20 mouse cellular contexts compared by ENCODE assay signal in the genomic region with DNA sequence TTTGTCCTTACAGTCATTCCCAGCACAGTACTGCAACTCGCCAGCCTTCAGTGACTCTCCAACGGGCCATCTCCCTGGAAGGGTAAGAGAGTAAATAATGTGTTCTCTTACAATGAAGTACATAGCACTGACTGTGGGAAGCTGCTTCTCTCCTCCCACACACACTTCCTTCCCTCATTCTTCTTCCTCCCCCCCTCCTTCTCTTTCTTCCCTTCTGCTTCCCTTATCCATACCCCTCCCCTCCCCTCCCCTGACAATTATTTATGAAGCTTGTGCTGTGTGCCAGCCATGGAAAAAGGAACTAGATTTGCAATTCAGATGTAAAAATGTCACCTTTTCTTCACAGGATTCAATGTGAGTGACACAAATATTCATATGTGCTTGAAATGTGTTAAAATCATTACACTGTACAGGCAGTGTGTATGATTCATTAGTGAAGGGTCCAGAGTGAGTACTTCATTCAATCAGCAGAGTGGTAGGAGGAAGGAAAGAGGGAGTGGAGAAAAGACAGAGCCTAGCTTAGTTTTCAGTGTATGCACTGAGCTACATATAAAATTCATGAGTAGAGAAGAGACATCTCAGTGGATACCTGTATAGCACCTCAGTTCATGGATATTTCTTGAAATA.
DNase-seq lines count a peak whose midpoint lies in the region; ATAC-seq lines count a peak whose summit lies in the region.
"Had no signal": no experiment of that assay in that cellular context is flagged by ENCODE, and none has a peak within 500 bp of the region (broad histone marks: within the 10 kb centered on the region; RNA-seq: fewer than 3 reads in every experiment).

No protein-coding gene starts in this region.

- no peaks in the 10 kb centered on the region for H3K9me3 ChIP-seq in forebrain, embryonic 11.5 days (ENCODE audit: control insufficient read depth, low read length)
- no peaks in the 10 kb centered on the region for H3K9me3 ChIP-seq in forebrain, embryonic 10.5 days
- H3K9me3 ChIP-seq in midbrain, embryonic 14.5 days (ENCODE audit: control insufficient read depth, low read length), result no peaks in the 10 kb centered on the region
- no peaks in the 10 kb centered on the region for H3K9me3 ChIP-seq in midbrain, embryonic 10.5 days (replicated peaks)
- H3K9me3 ChIP-seq in forebrain, embryonic 16.5 days (ENCODE audit: control insufficient read depth, low read length), result no peaks in the 10 kb centered on the region
- no peaks in the 10 kb centered on the region for H3K9me3 ChIP-seq in neural tube, embryonic 14.5 days (ENCODE audit: control insufficient read depth, low read length)
- H3K9me3 ChIP-seq: embryonic facial prominence, embryonic 15.5 days; limb, embryonic 15.5 days had no signal

- no peak overlapping the region for H3K9ac ChIP-seq in forebrain, embryonic 11.5 days (ENCODE audit: low read length)
- no peak overlapping the region for H3K9ac ChIP-seq in midbrain, embryonic 14.5 days (replicated peaks; ENCODE audit: low read length)
- H3K9ac ChIP-seq in forebrain, embryonic 16.5 days (replicated peaks; ENCODE audit: low read depth, low read length), result no peak overlapping the region
- no peak overlapping the region for H3K9ac ChIP-seq in neural tube, embryonic 14.5 days (replicated peaks; ENCODE audit: low read depth, low read length)
- H3K9ac ChIP-seq: embryonic facial prominence, embryonic 15.5 days; limb, embryonic 15.5 days had no signal

- H3K36me3 ChIP-seq in forebrain, embryonic 11.5 days (ENCODE audit: control insufficient read depth, insufficient read depth, low read length), result no peaks in the 10 kb centered on the region
- no peaks in the 10 kb centered on the region for H3K36me3 ChIP-seq in forebrain, embryonic 10.5 days (replicated peaks)
- no peaks in the 10 kb centered on the region for H3K36me3 ChIP-seq in midbrain, embryonic 14.5 days (ENCODE audit: control insufficient read depth, insufficient read depth, low read length)
- no peaks in the 10 kb centered on the region for H3K36me3 ChIP-seq in midbrain, embryonic 10.5 days
- no peaks in the 10 kb centered on the region for H3K36me3 ChIP-seq in forebrain, embryonic 16.5 days (ENCODE audit: control insufficient read depth, insufficient read depth)
- no peaks in the 10 kb centered on the region for H3K36me3 ChIP-seq in neural tube, embryonic 14.5 days (ENCODE audit: control insufficient read depth, insufficient read depth, low read length)
- H3K36me3 ChIP-seq: embryonic facial prominence, embryonic 15.5 days; limb, embryonic 15.5 days had no signal

- no peak overlapping the region for H3K4me2 ChIP-seq in forebrain, embryonic 11.5 days (ENCODE audit: low read depth, low read length, severe bottlenecking)
- no peak overlapping the region for H3K4me2 ChIP-seq in midbrain, embryonic 14.5 days (ENCODE audit: low read length)
- H3K4me2 ChIP-seq in forebrain, embryonic 16.5 days (ENCODE audit: low read length), result no peak overlapping the region
- no peak overlapping the region for H3K4me2 ChIP-seq in neural tube, embryonic 14.5 days (ENCODE audit: low read depth, low read length)
- H3K4me2 ChIP-seq: embryonic facial prominence, embryonic 15.5 days; heart, embryonic 11.5 days; limb, embryonic 15.5 days had no signal

- H3K27ac ChIP-seq in forebrain, embryonic 11.5 days (ENCODE audit: low read depth, low read length), result no peak overlapping the region
- H3K27ac ChIP-seq in forebrain, embryonic 10.5 days, result no peak overlapping the region
- H3K27ac ChIP-seq in midbrain, embryonic 14.5 days (replicated peaks; ENCODE audit: low read depth, low read length), result peak overlapping the region; percentile 52; the same call in 1 of the 2 replicates
- no peak overlapping the region for H3K27ac ChIP-seq in midbrain, embryonic 10.5 days (replicated peaks)
- peak overlapping the region; percentile 80 for H3K27ac ChIP-seq in forebrain, embryonic 16.5 days (ENCODE audit: low read length)
- no peak overlapping the region for H3K27ac ChIP-seq in neural tube, embryonic 14.5 days (ENCODE audit: low read depth, low read length)
- H3K27ac ChIP-seq: embryonic facial prominence, embryonic 15.5 days; limb, embryonic 15.5 days had no signal

- no peaks in the 10 kb centered on the region for H3K4me1 ChIP-seq in forebrain, embryonic 11.5 days (replicated peaks; ENCODE audit: control insufficient read depth, insufficient read depth, low read length)
- H3K4me1 ChIP-seq in forebrain, embryonic 10.5 days, result no peaks in the 10 kb centered on the region
- no peaks in the 10 kb centered on the region for H3K4me1 ChIP-seq in midbrain, embryonic 14.5 days (ENCODE audit: control insufficient read depth, insufficient read depth, low read length)
- H3K4me1 ChIP-seq in midbrain, embryonic 10.5 days, result no peaks in the 10 kb centered on the region
- no peaks in the 10 kb centered on the region for H3K4me1 ChIP-seq in forebrain, embryonic 16.5 days (replicated peaks; ENCODE audit: control insufficient read depth, insufficient read depth, low read length)
- H3K4me1 ChIP-seq in neural tube, embryonic 14.5 days (ENCODE audit: control insufficient read depth, insufficient read depth, low read length), result no peaks in the 10 kb centered on the region
- H3K4me1 ChIP-seq: embryonic facial prominence, embryonic 15.5 days; limb, embryonic 15.5 days had no signal

- H3K27me3 ChIP-seq in forebrain, embryonic 11.5 days (ENCODE audit: control insufficient read depth, insufficient read depth, low read length), result no peaks in the 10 kb centered on the region
- H3K27me3 ChIP-seq in forebrain, embryonic 10.5 days (ENCODE audit: poor library complexity, severe bottlenecking), result no peaks in the 10 kb centered on the region
- H3K27me3 ChIP-seq in midbrain, embryonic 14.5 days (ENCODE audit: control insufficient read depth, insufficient read depth, low read length), result no peaks in the 10 kb centered on the region
- H3K27me3 ChIP-seq in midbrain, embryonic 10.5 days (ENCODE audit: low read depth, poor library complexity, severe bottlenecking), result no peaks in the 10 kb centered on the region
- no peaks in the 10 kb centered on the region for H3K27me3 ChIP-seq in forebrain, embryonic 16.5 days (replicated peaks; ENCODE audit: control insufficient read depth, insufficient read depth, low read length)
- no peaks in the 10 kb centered on the region for H3K27me3 ChIP-seq in neural tube, embryonic 14.5 days (ENCODE audit: control insufficient read depth, insufficient read depth, low read length)
- H3K27me3 ChIP-seq: embryonic facial prominence, embryonic 15.5 days; limb, embryonic 15.5 days had no signal

- no peak for DNase-seq in forebrain, embryonic 11.5 days (ENCODE audit: low spot score)
- DNase-seq in forebrain, embryonic 10.5 days (ENCODE audit: extremely low spot score, low spot score), result no peak
- peak; percentile 52 for DNase-seq in midbrain, embryonic 14.5 days
- no peak for DNase-seq in midbrain, embryonic 10.5 days (ENCODE audit: low spot score)
- no peak for DNase-seq in lung, postnatal 25 days (ENCODE audit: low spot score)
- DNase-seq in ovary, postnatal 36 days (ENCODE audit: low spot score), result no peak
- DNase-seq: adrenal gland, postnatal 10 days; cerebellum, adult 11 months; cerebellum, postnatal 10 days; heart, postnatal 10 days; kidney, adult 2 months; kidney, postnatal 10 days; right cerebral cortex, adult 18-20 months; thymus, postnatal 14 days had no signal

- H3K4me3 ChIP-seq in forebrain, embryonic 11.5 days (ENCODE audit: low read depth, low read length), result no peak overlapping the region
- no peak overlapping the region for H3K4me3 ChIP-seq in forebrain, embryonic 10.5 days
- H3K4me3 ChIP-seq in midbrain, embryonic 14.5 days (replicated peaks; ENCODE audit: low read depth, low read length), result no peak overlapping the region
- no peak overlapping the region for H3K4me3 ChIP-seq in midbrain, embryonic 10.5 days
- no peak overlapping the region for H3K4me3 ChIP-seq in forebrain, embryonic 16.5 days (replicated peaks; ENCODE audit: low read length)
- no peak overlapping the region for H3K4me3 ChIP-seq in neural tube, embryonic 14.5 days (ENCODE audit: low read depth, low read length)
- H3K4me3 ChIP-seq: embryonic facial prominence, embryonic 15.5 days; limb, embryonic 15.5 days had no signal

- WGBS in forebrain, embryonic 11.5 days, result 83% methylated on average over 2 of the region's 2 CpGs
- WGBS in forebrain, embryonic 10.5 days, result 84% methylated on average over 2 of the region's 2 CpGs
- WGBS in midbrain, embryonic 14.5 days, result 74% methylated on average over 2 of the region's 2 CpGs
- WGBS in midbrain, embryonic 10.5 days, result 83% methylated on average over 2 of the region's 2 CpGs
- 52% methylated on average over 2 of the region's 2 CpGs for WGBS in forebrain, embryonic 16.5 days
- 45% methylated on average over 2 of the region's 2 CpGs for WGBS in neural tube, embryonic 14.5 days

- ATAC-seq in forebrain, embryonic 11.5 days (replicated peaks; ENCODE audit: low FRiP score), result 0 out of 2 replicates have a peak, but pooled peaks have one; percentile 30
- peak; percentile 77 for ATAC-seq in midbrain, embryonic 14.5 days (ENCODE audit: low FRiP score, low TSS enrichment)
- ATAC-seq in forebrain, embryonic 16.5 days, result peak; percentile 96
- ATAC-seq in neural tube, embryonic 14.5 days (ENCODE audit: low read depth), result peak; percentile 46; the same call in 1 of the 2 replicates
- ATAC-seq: lung, postnatal 0 days had no signal

Comparison
In these comparisons a context has a peak if more than half of its experiments do, and no peak if none do; other contexts are left out.
1. H3K27ac ChIP-seq: peak in midbrain, embryonic 14.5 days (single experiment) and forebrain, embryonic 16.5 days (single experiment); none in forebrain, embryonic 11.5 days (single experiment), forebrain, embryonic 10.5 days (single experiment), midbrain, embryonic 10.5 days (single experiment) and neural tube, embryonic 14.5 days (single experiment).
2. ATAC-seq: peak in every context shown above with its lines; median percentile 96 in forebrain, embryonic 16.5 days; 77 in midbrain, embryonic 14.5 days; 46 in neural tube, embryonic 14.5 days; 30 in forebrain, embryonic 11.5 days.